Mouse (Mus musculus) liver, embryonic 14.5 days (tissue): ENCODE measurements around the gene Uvrag. TPM values are rescaled to one million over a fixed set of nuclear protein-coding genes. Genes with fewer than 3 reads are reported as not detected.
A peak's percentile ranks its signal among the peaks of the same experiment; 100 is the strongest.

Source experiments
- ATAC-seq: fragments of 200-750 bp; cut with Nextera tagmentation; 2 replicates; pipeline ENCODE4 v1.8.0; 2017; ENCODE audit warnings: moderate number of reproducible peaks, mild to moderate bottlenecking, moderate library complexity; ENCODE audit not compliant: insufficient read depth
- DNase-seq, 3 experiments: peaks; one replicate each; pipeline ENCODE4 v3.0.0-alpha.2; 2012 to 2013; ENCODE audit warnings: low read depth in 3 of 3, low spot score in 3 of 3
- H3K27ac ChIP-seq: fragments of 300-500 bp; sonication (generic); 2 replicates; pipeline ENCODE4 v1.5.1; 2014; ENCODE audit warnings: moderate library complexity, mild to moderate bottlenecking, control low read depth, inconsistent platforms
- H3K27me3 ChIP-seq: fragments of 300-500 bp; sonication (generic); 2 replicates; pipeline ENCODE4 v1.6.1; 2014; ENCODE audit warnings: mild to moderate bottlenecking, low read length, moderate library complexity; ENCODE audit not compliant: control insufficient read depth, insufficient read depth
- H3K36me3 ChIP-seq: fragments of 300-500 bp; sonication (generic); replicated peaks from 2 replicates; pipeline ENCODE4 v1.6.1; 2014; ENCODE audit warnings: low read depth; ENCODE audit not compliant: control insufficient read depth, insufficient read depth
- H3K4me1 ChIP-seq, 2 experiments: fragments of 200-500 bp in 1 of 2; fragments of 300-500 bp in 1 of 2; sonication (generic) in 1 of 2; replicated peaks; 2 replicates each; pipeline ENCODE4 v1.6.1; 2012 to 2014; ENCODE audit warnings: antibody characterized with exemption in 1 of 2, inconsistent platforms in 1 of 2, low read length in 1 of 2; ENCODE audit not compliant: control insufficient read depth in 2 of 2, insufficient read depth in 2 of 2
- H3K4me2 ChIP-seq: fragments of 300-500 bp; sonication (generic); 2 replicates; pipeline ENCODE4 v1.6.1; 2014; ENCODE audit warnings: low read depth, mild to moderate bottlenecking, control low read depth, moderate library complexity
- H3K4me3 ChIP-seq, 2 experiments: fragments of 200-500 bp in 1 of 2; fragments of 300-500 bp in 1 of 2; sonication (generic) in 1 of 2; 2 replicates each; pipeline ENCODE4 v1.5.1; 2012 to 2014; ENCODE audit warnings: low read depth in 2 of 2, low read length in 2 of 2, mild to moderate bottlenecking in 2 of 2, control low read depth in 1 of 2, inconsistent platforms in 1 of 2, moderate library complexity in 1 of 2; ENCODE audit not compliant: insufficient read depth in 1 of 2
- H3K9ac ChIP-seq: fragments of 300-500 bp; sonication (generic); replicated peaks from 2 replicates; pipeline ENCODE4 v1.6.1; 2014; ENCODE audit warnings: mild to moderate bottlenecking, control low read depth, moderate library complexity
- H3K9me3 ChIP-seq: fragments of 300-500 bp; sonication (generic); 2 replicates; pipeline ENCODE4 v1.6.1; 2016; ENCODE audit warnings: low read length, mixed read lengths; ENCODE audit not compliant: control insufficient read depth
- CTCF ChIP-seq: IDR thresholded peaks from 2 replicates; pipeline ENCODE4 v1.5.1; 2016; ENCODE audit warnings: antibody characterized with exemption, low read depth, control low read depth
- EP300 ChIP-seq: IDR thresholded peaks from 2 replicates; pipeline ENCODE4 v1.6.1; 2016; ENCODE audit warnings: antibody characterized with exemption, low read depth
- WGBS: fragments of 180-500 bp; shearing (Covaris S2); extraction: QIAGEN DNeasy Blood & Tissue Kit; methylation state at CpG from one replicate; pipeline ENCODE4 v1.1.7; 2014; ENCODE audit not compliant: insufficient replicate concordance; 5-methylcytosine and 5-hydroxymethylcytosine counted together
- polyA plus RNA-seq, 2 experiments: library from polyadenylated mRNA; depleted of rRNA in 1 of 2; stranded (reverse) in 1 of 2; unstranded in 1 of 2; fragments of >200 nt; fragmentation: Nextera tagmentation in 1 of 2; extraction: Ambion mirVana in 1 of 2; gene quantifications; 2 replicates each; pipeline versions ENCODE4 v1.2.1 to v1.2.3; 2012 to 2014

Uvrag gene
- polyA plus RNA-seq, 2 experiments, result 3.9 to 5.7 TPM

DNA sequence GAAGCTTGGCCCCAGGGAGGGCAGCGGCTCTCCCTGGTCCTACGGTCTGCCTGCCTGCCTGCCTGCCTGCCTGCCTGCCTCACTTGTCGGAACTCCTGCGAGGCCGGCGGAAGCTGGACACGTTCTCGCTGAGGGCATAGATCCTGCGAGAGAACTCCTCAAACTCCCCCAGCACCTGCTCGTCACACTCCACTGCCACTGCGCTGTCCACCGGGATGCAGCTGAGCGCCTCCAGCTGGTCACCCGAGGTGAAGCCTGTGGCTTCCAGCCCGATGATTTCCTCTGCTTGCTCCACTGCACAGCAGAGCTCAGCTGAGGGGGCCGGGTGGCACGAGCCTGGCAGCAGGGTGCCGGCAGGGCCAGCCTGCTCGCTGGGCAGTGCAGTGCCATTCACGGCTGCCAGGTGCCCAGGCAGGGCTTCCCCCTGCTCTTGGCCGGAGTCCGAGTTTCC is 253.1 kb downstream of the Uvrag start:
- Histone ChIP-seq H3K4me2 (no peak overlapping the region), H3K4me1 (no peaks in the 10 kb centered on the region), H3K9me3 (no peaks in the 10 kb centered on the region), H3K27me3 (no peaks in the 10 kb centered on the region), H3K9ac (no peak overlapping the region), H3K4me3 (no peak overlapping the region), H3K27ac (no peak overlapping the region), H3K36me3 (no peaks in the 10 kb centered on the region; the same call in 1 of the 2 replicates)
- DNase-seq (no peak), ATAC-seq (no peak)
- WGBS, result 80% methylated on average over 22 of the region's 22 CpGs
- no peak for TF ChIP-seq EP300
- TF ChIP-seq CTCF, result no peak

GRCm38 (mm10) chr7:98881887-98882286 is 259.1 kb downstream of the Uvrag start:
- no peak for ATAC-seq
- 55% methylated on average over 4 of the region's 4 CpGs for WGBS
- DNase-seq, result no peak

GRCm38 (mm10) chr7:98879176-98879575 is 261.8 kb downstream of the Uvrag start:
- no peak for TF ChIP-seq CTCF
- no peak for TF ChIP-seq EP300
- H3K4me1 ChIP-seq, result 0 out of 4 replicates have a peak, but pooled peaks cover 0 to 5% of the 10 kb centered on the region in 2 experiments
- ATAC-seq (no peak), DNase-seq (no peak)
- WGBS, result 87% methylated on average over 2 of the region's 2 CpGs
- no peaks in the 10 kb centered on the region for H3K9me3 ChIP-seq
- H3K36me3 ChIP-seq, result no peaks in the 10 kb centered on the region
- no peak overlapping the region for H3K4me3 ChIP-seq
- no peak overlapping the region for H3K27ac ChIP-seq
- no peak overlapping the region for H3K9ac ChIP-seq
- H3K4me2 ChIP-seq, result no peak overlapping the region
- H3K27me3 ChIP-seq, result no peaks in the 10 kb centered on the region

More at GRCm38 (mm10) chr7:98881887-98882286, 259.1 kb downstream of the Uvrag start:
- Histone ChIP-seq H3K27ac (no peak overlapping the region), H3K9me3 (no peaks in the 10 kb centered on the region), H3K4me3 (no peak overlapping the region), H3K27me3 (no peaks in the 10 kb centered on the region), H3K36me3 (no peaks in the 10 kb centered on the region), H3K4me2 (no peak overlapping the region), H3K9ac (no peak overlapping the region), H3K4me1 (no peaks in the 10 kb centered on the region)
- TF ChIP-seq CTCF (0 out of 2 replicates have a peak, but pooled peaks have one; percentile 23), EP300 (no peak)

DNA sequence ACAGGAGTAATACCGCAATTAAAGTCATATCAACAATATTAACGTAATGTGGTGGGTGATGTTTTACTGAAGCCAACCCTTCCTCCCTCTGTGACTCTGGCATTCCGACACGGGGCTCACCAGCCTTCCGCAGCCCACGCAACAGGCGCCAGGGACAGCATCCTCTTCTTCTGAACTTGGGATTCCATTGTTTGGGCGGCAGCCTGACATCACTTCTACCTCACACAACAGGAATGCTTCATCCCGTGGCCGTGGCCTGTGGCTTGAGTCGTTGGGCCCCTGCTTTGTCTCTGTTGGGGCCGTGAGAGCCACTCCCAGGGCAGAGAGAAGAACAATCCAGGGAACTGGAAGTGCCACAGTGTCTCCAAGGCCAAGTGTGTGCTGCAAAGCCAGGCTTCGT is 264.8 kb downstream of the Uvrag start:
- TF ChIP-seq EP300 (no peak), CTCF (no peak)
- Histone ChIP-seq H3K9ac (no peak overlapping the region), H3K27ac (no peak overlapping the region), H3K36me3 (no peaks in the 10 kb centered on the region), H3K4me3 (no peak overlapping the region), H3K4me1 (0 out of 4 replicates have a peak, but pooled peaks cover 0 to 5% of the 10 kb centered on the region in 2 experiments), H3K4me2 (no peak overlapping the region), H3K9me3 (no peaks in the 10 kb centered on the region), H3K27me3 (no peaks in the 10 kb centered on the region)
- DNase-seq (no peak), ATAC-seq (no peak)
- WGBS, result 46% methylated on average over 13 of the region's 13 CpGs

DNA sequence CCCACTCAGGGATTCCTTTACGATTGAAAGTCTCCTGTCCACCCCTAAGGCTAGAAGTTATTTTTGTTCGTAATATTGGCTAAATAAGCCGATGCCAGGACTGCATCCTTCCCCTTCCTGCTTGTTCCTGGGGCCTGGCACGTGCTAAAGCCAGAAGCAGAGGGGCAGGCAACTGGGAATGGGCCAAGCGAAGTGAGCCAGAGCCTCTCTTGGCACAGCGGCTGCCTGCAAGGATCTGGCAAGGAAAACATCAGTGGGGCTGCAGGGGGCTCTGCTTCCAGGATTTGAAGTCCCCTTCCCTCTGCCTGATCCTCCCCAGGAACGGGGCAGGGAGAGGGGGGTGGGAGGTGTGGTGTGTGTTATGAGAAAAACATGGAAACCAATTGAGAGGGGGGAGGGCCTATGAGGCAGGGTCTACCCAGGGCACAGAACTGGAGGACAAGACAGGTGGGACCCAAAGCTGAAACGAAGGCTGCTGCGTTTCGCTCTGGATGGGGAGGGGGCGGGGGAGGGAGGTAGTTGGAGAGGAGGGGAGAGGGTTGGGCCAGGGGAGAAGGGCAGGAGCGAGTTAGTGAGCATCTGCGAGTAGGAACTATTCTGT is 265.5 kb downstream of the Uvrag start:
- Histone ChIP-seq H3K4me1 (0 out of 4 replicates have a peak, but pooled peaks cover 0 to 5% of the 10 kb centered on the region in 2 experiments), H3K4me2 (no peak overlapping the region), H3K4me3 (no peak overlapping the region), H3K36me3 (no peaks in the 10 kb centered on the region), H3K9me3 (no peaks in the 10 kb centered on the region), H3K9ac (no peak overlapping the region), H3K27me3 (no peaks in the 10 kb centered on the region), H3K27ac (no peak overlapping the region)
- no peak for DNase-seq
- ATAC-seq, result no peak
- TF ChIP-seq CTCF (no peak), EP300 (no peak)
- WGBS, result 54% methylated on average over 13 of the region's 13 CpGs
